Mouse (Mus musculus): Measurements from ENCODE around the gene Dhx32. TPM values are rescaled to one million over a fixed set of nuclear protein-coding genes. Genes with fewer than 3 reads are reported as not detected.

Dhx32 gene
- polyA plus RNA-seq, 1 experiment = not detected

- WGBS = 48% methylated on average over 10 of the region's 10 CpGs
- Histone ChIP-seq H3K4me3 (ENCODE audit: insufficient read depth, low read depth, low read length) (no peak overlapping the region), H3K27ac (ENCODE audit: insufficient read depth, low read depth, low read length) (no peak overlapping the region), H3K4me1 (ENCODE audit: control insufficient read depth, insufficient read depth, low read length) (peaks cover 13% of the 10 kb centered on the region; the same call in 1 of the 2 replicates)
- no peak for TF ChIP-seq CTCF (IDR thresholded peaks at IDR 0.05; ENCODE audit: insufficient read depth, low read depth, low read length)
These were observed 57.7 kb downstream of the Dhx32 start for GRCm38 (mm10) chr7:133724844-133725243.

- WGBS = 75% methylated on average over 11 of the region's 11 CpGs
- no peak overlapping the region for H3K27ac ChIP-seq (ENCODE audit: insufficient read depth, low read depth, low read length)
- H3K4me1 ChIP-seq (ENCODE audit: control insufficient read depth, insufficient read depth, low read length) = 0 out of 2 replicates have a peak, but pooled peaks cover 5% of the 10 kb centered on the region
- TF ChIP-seq CTCF (IDR thresholded peaks at IDR 0.05; ENCODE audit: insufficient read depth, low read depth, low read length) (no peak), POLR2A (IDR thresholded peaks at IDR 0.05; ENCODE audit: insufficient read depth, low read depth, low read length) (no peak)
- H3K4me3 ChIP-seq (ENCODE audit: insufficient read depth, low read depth, low read length) = no peak overlapping the region
These were observed 61.9 kb downstream of the Dhx32 start for GRCm38 (mm10) chr7:133720616-133721015.

GRCm38 (mm10) chr7:133718580-133718979 lies 63.9 kb downstream of the Dhx32 start:
- Histone ChIP-seq H3K27ac (ENCODE audit: insufficient read depth, low read depth, low read length) (no peak overlapping the region), H3K4me1 (ENCODE audit: control insufficient read depth, insufficient read depth, low read length) (peaks cover 15% of the 10 kb centered on the region), H3K4me3 (ENCODE audit: insufficient read depth, low read depth, low read length) (no peak overlapping the region)
- TF ChIP-seq POLR2A (IDR thresholded peaks at IDR 0.05; ENCODE audit: insufficient read depth, low read depth, low read length) (no peak), CTCF (IDR thresholded peaks at IDR 0.05; ENCODE audit: insufficient read depth, low read depth, low read length) (no peak)
- 91% methylated on average over 1 of the region's 1 CpGs for WGBS

- H3K27ac ChIP-seq (ENCODE audit: insufficient read depth, low read depth, low read length) = peak overlapping the region; percentile 70
- TF ChIP-seq CTCF (IDR thresholded peaks at IDR 0.05; ENCODE audit: insufficient read depth, low read depth, low read length) = no peak
- TF ChIP-seq POLR2A (IDR thresholded peaks at IDR 0.05; ENCODE audit: insufficient read depth, low read depth, low read length) = no peak
- H3K4me1 ChIP-seq (ENCODE audit: control insufficient read depth, insufficient read depth, low read length) = peaks cover 15% of the 10 kb centered on the region
- WGBS = 40% methylated on average over 4 of the region's 4 CpGs
- no peak overlapping the region for H3K4me3 ChIP-seq (ENCODE audit: insufficient read depth, low read depth, low read length)
These were observed 67.1 kb downstream of the Dhx32 start for GRCm38 (mm10) chr7:133715387-133715786.

- no peak for TF ChIP-seq CTCF (IDR thresholded peaks at IDR 0.05; ENCODE audit: insufficient read depth, low read depth, low read length)
- TF ChIP-seq POLR2A (IDR thresholded peaks at IDR 0.05; ENCODE audit: insufficient read depth, low read depth, low read length) = no peak
- no peak overlapping the region for H3K4me3 ChIP-seq (ENCODE audit: insufficient read depth, low read depth, low read length)
- H3K27ac ChIP-seq (ENCODE audit: insufficient read depth, low read depth, low read length) = no peak overlapping the region
- peaks cover 2% of the 10 kb centered on the region; the same call in 1 of the 2 replicates for H3K4me1 ChIP-seq (ENCODE audit: control insufficient read depth, insufficient read depth, low read length)
- WGBS = 65% methylated on average over 2 of the region's 2 CpGs
These were observed 75.2 kb downstream of the Dhx32 start for GRCm38 (mm10) chr7:133707301-133707700.

- WGBS = 96% methylated on average over 7 of the region's 7 CpGs
- Histone ChIP-seq H3K4me3 (ENCODE audit: insufficient read depth, low read depth, low read length) (no peak overlapping the region), H3K27ac (ENCODE audit: insufficient read depth, low read depth, low read length) (no peak overlapping the region), H3K4me1 (ENCODE audit: control insufficient read depth, insufficient read depth, low read length) (no peaks in the 10 kb centered on the region)
- TF ChIP-seq CTCF (IDR thresholded peaks at IDR 0.05; ENCODE audit: insufficient read depth, low read depth, low read length) = no peak
- TF ChIP-seq POLR2A (IDR thresholded peaks at IDR 0.05; ENCODE audit: insufficient read depth, low read depth, low read length) = no peak
These were observed 78.6 kb downstream of the Dhx32 start for GRCm38 (mm10) chr7:133703906-133704305.

- Histone ChIP-seq H3K4me1 (ENCODE audit: control insufficient read depth, insufficient read depth, low read length) (no peaks in the 10 kb centered on the region), H3K27ac (ENCODE audit: insufficient read depth, low read depth, low read length) (no peak overlapping the region), H3K4me3 (ENCODE audit: insufficient read depth, low read depth, low read length) (no peak overlapping the region)
- TF ChIP-seq POLR2A (IDR thresholded peaks at IDR 0.05; ENCODE audit: insufficient read depth, low read depth, low read length) = no peak
- no peak for TF ChIP-seq CTCF (IDR thresholded peaks at IDR 0.05; ENCODE audit: insufficient read depth, low read depth, low read length)
- 96% methylated on average over 10 of the region's 10 CpGs for WGBS
These were observed 80.2 kb downstream of the Dhx32 start for GRCm38 (mm10) chr7:133702333-133702732.

- 94% methylated on average over 7 of the region's 7 CpGs for WGBS
- Histone ChIP-seq H3K4me1 (ENCODE audit: control insufficient read depth, insufficient read depth, low read length) (no peaks in the 10 kb centered on the region), H3K27ac (ENCODE audit: insufficient read depth, low read depth, low read length) (no peak overlapping the region), H3K4me3 (ENCODE audit: insufficient read depth, low read depth, low read length) (no peak overlapping the region)
- TF ChIP-seq POLR2A (IDR thresholded peaks at IDR 0.05; ENCODE audit: insufficient read depth, low read depth, low read length) = no peak
- TF ChIP-seq CTCF (IDR thresholded peaks at IDR 0.05; ENCODE audit: insufficient read depth, low read depth, low read length) = no peak
These were observed 81.2 kb downstream of the Dhx32 start for GRCm38 (mm10) chr7:133701366-133701765.

GRCm38 (mm10) chr7:133699885-133700284 lies 82.6 kb downstream of the Dhx32 start:
- no peak for TF ChIP-seq CTCF (IDR thresholded peaks at IDR 0.05; ENCODE audit: insufficient read depth, low read depth, low read length)
- no peak for TF ChIP-seq POLR2A (IDR thresholded peaks at IDR 0.05; ENCODE audit: insufficient read depth, low read depth, low read length)
- WGBS = 84% methylated on average over 4 of the region's 4 CpGs

More at GRCm38 (mm10) chr7:133699885-133700284, 82.6 kb downstream of the Dhx32 start:
- Histone ChIP-seq H3K27ac (ENCODE audit: insufficient read depth, low read depth, low read length) (no peak overlapping the region), H3K4me1 (ENCODE audit: control insufficient read depth, insufficient read depth, low read length) (no peaks in the 10 kb centered on the region), H3K4me3 (ENCODE audit: insufficient read depth, low read depth, low read length) (no peak overlapping the region)
